8 mouse cellular contexts compared by ENCODE assay signal in the genomic region with DNA sequence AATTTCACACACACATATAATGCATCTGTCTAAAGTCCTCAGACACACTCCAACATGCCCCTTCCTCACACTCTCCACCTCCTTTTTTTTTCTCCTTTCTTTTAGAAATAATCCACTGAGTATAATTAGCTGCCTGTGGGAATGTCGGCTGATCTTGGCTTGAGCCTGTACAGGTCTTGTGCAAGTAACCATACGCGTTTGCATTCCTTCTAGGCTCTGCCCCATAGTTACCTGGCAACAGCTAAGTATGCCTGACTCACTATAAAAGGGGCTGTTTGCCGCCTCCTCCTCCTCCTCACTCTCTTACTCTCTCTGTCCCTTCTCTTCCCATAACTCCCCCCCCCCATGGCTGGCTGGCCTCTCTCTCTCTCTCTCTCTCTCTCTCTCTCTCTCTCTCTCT.
DNase-seq lines count a peak whose midpoint lies in the region; ATAC-seq lines count a peak whose summit lies in the region.

No protein-coding gene starts in this region.

- no peak overlapping the region for H3K27ac ChIP-seq in neural tube, embryonic 12.5 days
- no peak overlapping the region for H3K27ac ChIP-seq in neural tube, embryonic 15.5 days (replicated peaks)
- H3K27ac ChIP-seq in limb, embryonic 10.5 days: no peak overlapping the region

- WGBS in neural tube, embryonic 12.5 days: 13% methylated on average over 4 of the region's 4 CpGs
- 12% methylated on average over 4 of the region's 4 CpGs for WGBS in neural tube, embryonic 15.5 days
- WGBS in limb, embryonic 10.5 days: 55% methylated on average over 4 of the region's 4 CpGs

- no peaks in the 10 kb centered on the region for H3K9me3 ChIP-seq in neural tube, embryonic 12.5 days
- H3K9me3 ChIP-seq in neural tube, embryonic 15.5 days (replicated peaks): no peaks in the 10 kb centered on the region
- no peaks in the 10 kb centered on the region for H3K9me3 ChIP-seq in limb, embryonic 10.5 days (replicated peaks)

- no peaks in the 10 kb centered on the region for H3K36me3 ChIP-seq in neural tube, embryonic 12.5 days
- no peaks in the 10 kb centered on the region for H3K36me3 ChIP-seq in neural tube, embryonic 15.5 days
- H3K36me3 ChIP-seq in limb, embryonic 10.5 days: no peaks in the 10 kb centered on the region

- peak; percentile 49; the same call in 1 of the 2 replicates for ATAC-seq in neural tube, embryonic 12.5 days (ENCODE audit: low FRiP score, low read depth)
- ATAC-seq in neural tube, embryonic 15.5 days (ENCODE audit: low FRiP score): no peak; the same call in 1 of the 2 replicates

- H3K4me3 ChIP-seq in neural tube, embryonic 12.5 days: no peak overlapping the region
- H3K4me3 ChIP-seq in neural tube, embryonic 15.5 days (replicated peaks): no peak overlapping the region
- H3K4me3 ChIP-seq in limb, embryonic 10.5 days: no peak overlapping the region

- peak; percentile 31 for DNase-seq in embryo, embryonic 10 days (ENCODE audit: low spot score)
- no peak for DNase-seq in embryo, embryonic 9.5 days (ENCODE audit: extremely low spot score)
- DNase-seq in limb, embryonic 10.5 days (ENCODE audit: low spot score): peak; percentile 19
- DNase-seq in telencephalon, adult 2 months (ENCODE audit: low read depth, low spot score): peak; percentile 47
- DNase-seq in cerebellum, postnatal 4 days (ENCODE audit: low spot score in 2 of 2): no peak
- no peak for DNase-seq in urinary bladder, postnatal 25 days (ENCODE audit: low spot score)

- H3K9ac ChIP-seq in neural tube, embryonic 12.5 days: no peak overlapping the region
- H3K9ac ChIP-seq in neural tube, embryonic 15.5 days (replicated peaks): no peak overlapping the region

- no peak overlapping the region for H3K4me2 ChIP-seq in neural tube, embryonic 12.5 days (replicated peaks)
- no peak overlapping the region for H3K4me2 ChIP-seq in neural tube, embryonic 15.5 days

- no peaks in the 10 kb centered on the region for H3K27me3 ChIP-seq in neural tube, embryonic 12.5 days (replicated peaks)
- no peaks in the 10 kb centered on the region for H3K27me3 ChIP-seq in neural tube, embryonic 15.5 days (replicated peaks)
- no peaks in the 10 kb centered on the region for H3K27me3 ChIP-seq in limb, embryonic 10.5 days (ENCODE audit: low read depth, poor library complexity, severe bottlenecking)

- no peaks in the 10 kb centered on the region for H3K4me1 ChIP-seq in neural tube, embryonic 12.5 days
- no peaks in the 10 kb centered on the region for H3K4me1 ChIP-seq in neural tube, embryonic 15.5 days
- H3K4me1 ChIP-seq in limb, embryonic 10.5 days: no peaks in the 10 kb centered on the region

Comparison
In these comparisons a context has a peak if more than half of its experiments do, and no peak if none do; other contexts are left out.
1. DNase-seq: peak in embryo, embryonic 10 days (single experiment), limb, embryonic 10.5 days (single experiment) and telencephalon, adult 2 months (single experiment); none in embryo, embryonic 9.5 days (single experiment), cerebellum, postnatal 4 days (0 of 2) and urinary bladder, postnatal 25 days (single experiment).